Mouse (Mus musculus) erythroid progenitor cell, adult 5-6 weeks (primary cell): Measurements from ENCODE around the gene Atrn. TPM values are rescaled to one million over a fixed set of nuclear protein-coding genes. Genes with fewer than 3 reads are reported as not detected.
A peak's percentile ranks its signal among the peaks of the same experiment; 100 is the strongest.

Experiments used
- ATAC-seq: replicated peaks from 2 replicates; pipeline ENCODE4 v1.8.0; 2016; ENCODE audit warnings: moderate number of reproducible peaks, mild to moderate bottlenecking, moderate TSS enrichment, inconsistent platforms; ENCODE audit not compliant: poor library complexity, low FRiP score, severe bottlenecking
- total RNA-seq, 2 experiments: library from RNA; stranded (forward) in 1 of 2; stranded (reverse) in 1 of 2; fragments of 150-400 nt in 1 of 2; fragments of 186-747, 209-891 nt in 1 of 2; gene quantifications; 2 replicates each; pipeline versions ENCODE4 v1.2.3 to v1.2.4; 2015 to 2017; ENCODE audit warnings: low replicate concordance in 2 of 2

Atrn gene
- total RNA-seq, 2 experiments from 2014 or later: 5.8 to 10.1 TPM

GRCm38 (mm10) chr2:131036757-131037156, 130.5 kb downstream of the Atrn start:
- no peak for ATAC-seq

DNA sequence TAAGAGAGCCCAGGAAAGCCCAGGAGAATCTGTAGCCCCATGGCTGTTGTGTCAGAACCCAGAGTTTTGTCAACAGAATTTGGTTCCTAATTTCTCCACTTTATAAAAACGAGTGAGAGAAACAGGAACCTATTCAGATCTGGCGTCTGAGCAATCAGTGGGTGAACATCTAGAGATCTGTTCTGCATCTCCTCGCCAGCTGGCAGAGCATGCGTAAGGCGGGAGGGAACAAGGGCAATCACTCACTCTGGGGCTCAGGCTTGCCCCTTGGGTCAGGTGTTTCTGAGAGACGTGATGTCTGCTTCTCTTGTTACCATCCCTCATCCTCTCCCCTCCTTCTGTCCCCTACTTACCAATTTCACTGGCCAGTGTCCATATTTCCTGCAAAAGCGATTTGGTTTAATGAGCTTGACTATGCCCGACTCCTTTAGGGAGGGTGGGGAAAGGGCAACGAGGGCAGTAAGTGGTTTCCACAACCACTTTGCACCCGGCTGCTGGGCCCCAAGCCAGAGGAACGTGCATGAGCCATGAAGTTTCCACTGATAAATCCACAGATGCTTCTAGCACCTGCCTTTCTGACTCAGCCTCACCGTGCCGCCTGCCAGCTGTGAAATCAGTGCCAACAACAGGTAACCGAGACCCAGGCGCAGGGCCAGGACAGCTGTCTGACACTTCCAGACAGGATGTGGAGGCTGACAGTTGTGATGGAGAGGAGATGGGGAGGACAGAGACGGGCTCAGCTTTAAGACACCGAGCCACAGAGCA, 131.1 kb downstream of the Atrn start:
- ATAC-seq: no peak

DNA sequence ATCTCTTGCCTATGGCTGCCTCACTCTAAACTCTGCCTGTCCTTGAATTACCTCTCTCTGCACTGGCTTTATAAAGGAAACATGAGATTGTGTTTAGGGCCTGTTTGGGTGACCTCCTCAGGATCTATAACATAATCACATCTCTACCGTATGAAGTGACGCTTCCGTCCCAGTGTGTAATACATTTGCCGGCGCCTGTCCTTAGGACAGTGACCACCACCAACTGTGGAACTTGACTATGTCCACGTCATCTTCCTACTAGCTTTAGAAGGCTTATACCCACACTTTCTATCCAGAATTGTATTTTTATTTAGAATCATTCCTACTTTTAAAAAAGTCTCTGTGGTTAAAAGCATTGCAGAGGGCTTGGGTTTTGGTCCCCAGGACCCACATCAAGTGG, 131.9 kb downstream of the Atrn start:
- no peak for ATAC-seq

- no peak for ATAC-seq
These were observed 132.4 kb downstream of the Atrn start for GRCm38 (mm10) chr2:131038675-131039074.

DNA sequence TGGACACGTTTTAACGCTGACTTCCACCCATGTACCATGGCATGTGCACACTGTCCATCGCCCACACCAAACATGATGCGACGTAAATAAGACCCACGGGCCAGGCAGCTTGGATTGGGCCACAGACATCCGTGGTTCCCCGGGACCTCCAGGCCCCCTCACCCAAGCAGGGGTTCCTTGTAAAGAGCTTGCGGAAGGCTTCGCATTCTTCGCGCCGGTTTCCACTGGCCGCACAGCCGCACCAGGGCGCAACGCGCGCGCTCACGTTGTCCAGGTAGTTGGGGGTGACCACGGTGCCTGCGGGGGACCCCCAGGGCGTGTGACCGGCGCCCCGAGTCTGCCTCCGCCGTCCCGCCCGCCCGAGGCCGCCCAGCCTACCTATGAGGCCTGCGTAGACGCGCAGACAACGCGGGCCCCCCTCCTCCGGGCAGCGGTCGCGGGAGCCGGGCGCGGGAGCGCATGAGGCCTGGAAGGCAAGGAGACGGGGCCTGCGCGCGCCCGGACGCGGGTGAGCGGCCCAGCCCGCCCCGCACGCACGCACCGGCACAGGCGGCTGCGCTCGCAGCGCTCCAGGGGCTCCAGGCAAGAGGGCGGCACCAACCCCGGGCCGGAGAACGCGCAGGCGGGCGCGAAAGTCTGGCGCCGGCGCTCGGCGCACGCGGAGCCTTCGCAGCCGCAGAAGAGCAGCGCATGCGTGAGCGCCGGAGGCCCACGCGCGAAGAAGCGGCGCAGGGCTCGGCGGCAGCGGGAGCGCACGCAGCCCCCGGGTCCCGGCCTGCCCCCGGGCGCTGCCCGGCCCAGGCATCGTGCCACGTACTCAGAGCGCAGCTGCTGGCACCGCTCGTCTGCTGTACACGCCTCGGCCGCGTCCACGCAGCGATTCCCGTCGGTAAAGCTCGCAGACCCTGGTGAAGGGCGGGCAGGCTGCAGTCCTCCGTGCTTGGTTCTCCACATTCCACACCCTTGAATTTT, 134.8 kb downstream of the Atrn start:
- ATAC-seq: no peak

GRCm38 (mm10) chr2:131042988-131043387, 136.7 kb downstream of the Atrn start, which contains the start of gene Gfra4:
Gene Gfra4, minus strand, starts transcription at chr2:131043088.
- ATAC-seq: no peak

GRCm38 (mm10) chr2:131044354-131044852, 138.1 kb downstream of the Atrn start:
- no peak for ATAC-seq

DNA sequence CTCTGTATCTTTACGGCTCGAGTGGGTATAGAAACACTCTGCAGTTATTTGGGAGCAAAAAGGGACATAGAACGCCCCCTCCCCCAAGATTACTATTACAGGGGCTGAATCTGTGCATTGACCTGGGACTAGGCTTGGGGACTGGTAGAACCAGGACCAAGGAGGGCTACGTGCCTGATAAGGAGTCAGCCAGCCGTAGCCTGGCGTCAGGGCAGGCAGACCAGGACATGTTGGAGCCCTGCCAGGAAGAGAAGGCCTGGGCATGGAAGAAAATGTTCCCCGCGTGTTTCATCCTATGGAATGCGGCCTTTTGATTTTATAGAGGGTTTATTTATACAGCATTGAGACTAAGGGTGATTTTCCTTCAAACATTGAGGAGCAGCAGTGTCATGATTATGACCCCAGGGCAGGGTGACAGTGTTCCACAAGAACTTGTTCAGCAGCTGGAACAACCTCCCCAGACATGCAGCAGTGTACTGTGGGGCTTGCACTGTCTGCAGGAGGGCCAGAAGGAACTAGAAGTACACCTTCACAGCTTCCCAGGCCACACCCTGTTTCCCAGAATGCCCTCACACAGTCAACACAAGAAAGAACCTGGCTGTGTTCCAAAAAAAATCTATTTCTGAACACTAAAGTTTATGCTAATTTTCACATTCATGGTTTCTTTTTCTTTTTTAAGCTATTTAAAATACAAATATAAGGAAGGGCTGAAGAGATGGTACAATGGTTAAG, 138.9 kb downstream of the Atrn start:
- ATAC-seq: peak; percentile 70

DNA sequence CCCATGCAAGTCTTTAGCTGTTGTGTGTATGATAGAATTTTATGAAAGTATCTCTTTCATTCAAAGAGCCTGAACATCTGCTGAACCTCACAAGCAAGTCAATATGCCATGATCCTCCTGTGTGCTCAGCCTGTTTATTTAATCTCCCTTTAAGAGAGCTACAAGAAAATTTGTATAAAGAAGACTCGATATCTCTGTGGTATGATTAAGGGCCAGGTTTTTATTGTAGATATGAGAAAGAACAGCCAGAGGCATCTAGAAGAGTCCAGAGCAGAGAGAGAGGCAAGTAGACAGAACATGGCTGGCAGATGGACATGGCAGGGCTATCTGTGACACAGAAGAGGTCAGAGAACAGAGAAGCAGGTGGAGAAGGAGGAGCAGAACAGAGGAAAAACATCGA, 139.7 kb downstream of the Atrn start:
- ATAC-seq: peak; percentile 30

DNA sequence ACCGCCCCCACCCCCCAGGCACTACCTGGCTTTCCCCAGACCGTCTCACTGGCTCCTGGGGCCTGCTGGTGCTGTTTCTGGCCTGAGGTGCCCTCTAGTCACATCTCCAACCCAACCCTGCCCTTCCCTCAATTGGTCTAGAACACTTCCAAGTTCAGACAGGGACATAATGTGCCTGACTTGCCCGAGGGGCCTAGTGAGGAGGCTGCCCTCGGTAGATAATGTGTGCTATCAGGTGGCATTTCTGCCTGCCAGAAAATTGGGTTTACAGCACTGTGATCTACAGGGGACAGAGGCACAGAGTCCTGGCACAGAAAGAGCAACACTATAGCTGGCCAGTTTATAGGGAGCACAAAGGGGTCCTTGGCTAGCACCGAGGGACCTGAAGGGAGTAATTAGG, 145.7 kb downstream of the Atrn start:
- ATAC-seq: peak; percentile 31

DNA sequence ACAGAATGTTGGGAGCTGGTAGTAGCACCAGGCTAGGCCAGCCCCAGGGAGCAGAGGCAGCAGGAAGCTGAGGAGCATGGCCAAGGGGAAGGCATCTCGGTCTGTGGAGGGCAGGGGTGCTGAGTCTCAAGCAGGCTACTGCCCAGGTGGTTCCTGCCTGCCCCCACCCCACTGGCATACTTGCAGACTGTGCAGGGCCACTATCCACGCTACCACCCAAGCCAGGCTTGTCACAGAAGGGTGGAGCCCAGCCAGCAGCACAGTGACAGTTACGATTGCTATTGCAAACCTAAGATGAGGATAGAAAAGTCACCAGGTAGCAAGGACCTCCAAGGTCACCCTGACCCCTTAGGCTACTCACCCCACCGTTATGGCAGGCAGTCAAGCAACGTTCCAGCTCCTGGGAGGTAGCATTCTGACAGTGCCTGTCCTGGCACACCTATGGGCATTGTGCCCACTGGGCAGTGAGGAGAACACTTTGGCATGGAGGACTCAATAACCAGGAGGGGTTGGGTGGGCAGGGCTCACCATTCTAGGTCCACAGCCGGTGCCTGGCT, 146.6 kb downstream of the Atrn start:
- ATAC-seq: peak; percentile 52

GRCm38 (mm10) chr2:131053851-131054645, 147.8 kb downstream of the Atrn start:
- ATAC-seq: peak; percentile 58

DNA sequence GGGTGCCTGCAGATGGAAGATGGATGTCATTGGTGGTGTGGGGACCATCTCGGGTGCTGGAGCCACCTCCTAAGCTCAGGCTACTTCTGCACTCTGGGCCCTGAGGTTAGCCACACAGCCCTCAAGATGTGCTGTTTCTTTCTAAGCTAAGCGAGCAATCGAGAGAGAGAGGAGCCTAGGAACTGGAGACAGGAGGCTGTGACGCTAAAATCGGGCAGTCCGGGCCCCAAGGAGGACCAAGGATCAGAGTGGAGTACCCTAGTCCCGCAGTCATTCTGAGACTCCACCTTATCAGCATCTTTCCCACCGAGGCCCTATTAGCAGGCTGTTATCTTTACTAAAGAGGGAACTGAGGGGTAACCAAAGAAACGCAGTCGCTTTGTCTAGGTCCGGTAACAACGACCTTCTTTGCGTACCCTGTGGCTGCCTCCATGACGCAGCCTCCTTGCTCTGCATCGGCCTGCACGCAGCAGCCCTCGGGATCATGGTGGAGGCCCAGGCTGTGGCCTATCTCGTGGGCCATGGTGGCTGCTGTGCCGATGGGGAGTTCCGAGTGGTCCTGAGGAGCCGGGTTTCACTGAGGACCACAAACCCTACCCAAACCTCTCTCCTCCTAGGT, 148.5 kb downstream of the Atrn start:
- ATAC-seq: peak; percentile 4; the same call in 1 of the 2 replicates

DNA sequence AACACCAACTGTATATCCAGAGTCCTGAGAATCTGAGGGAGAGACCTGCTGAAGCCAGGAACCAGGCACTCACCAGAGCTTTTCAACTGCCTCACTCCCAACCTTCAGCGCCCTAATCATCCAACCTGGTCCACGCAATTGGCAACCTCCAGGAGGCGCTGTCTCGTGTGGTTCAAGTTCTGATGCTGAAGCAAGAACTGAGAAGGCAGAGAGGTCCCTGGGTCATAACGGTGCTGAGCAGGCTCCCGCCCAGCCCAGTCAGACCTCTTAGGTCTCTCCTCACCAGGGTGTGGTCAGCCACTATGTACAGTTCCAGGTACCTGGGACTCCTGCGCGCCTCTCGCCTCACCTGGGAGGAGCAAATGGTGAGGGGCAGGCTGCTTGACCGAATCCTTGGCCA, 149.3 kb downstream of the Atrn start:
- ATAC-seq: peak; percentile 55

DNA sequence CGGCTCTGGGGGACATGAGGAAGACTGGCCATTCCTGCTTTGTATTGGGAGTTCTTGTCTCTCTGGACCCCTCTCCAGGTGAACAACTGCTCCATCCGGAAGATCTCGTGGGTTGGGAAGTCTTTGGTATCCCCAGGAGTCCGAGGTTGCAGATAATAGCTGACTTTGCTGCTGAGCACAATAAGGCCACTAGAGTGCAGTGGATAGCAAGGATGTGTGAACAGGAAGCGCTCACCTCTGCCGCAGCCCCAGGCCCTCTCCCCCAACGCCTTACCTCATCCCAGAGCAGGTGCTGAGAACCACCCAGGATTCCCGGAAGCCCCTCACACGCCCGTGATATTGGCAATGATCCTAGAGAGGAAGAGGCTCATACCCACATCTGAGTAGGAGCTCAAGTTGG, 149.9 kb downstream of the Atrn start:
- ATAC-seq: 0 out of 2 replicates have a peak, but pooled peaks have one; percentile 31

DNA sequence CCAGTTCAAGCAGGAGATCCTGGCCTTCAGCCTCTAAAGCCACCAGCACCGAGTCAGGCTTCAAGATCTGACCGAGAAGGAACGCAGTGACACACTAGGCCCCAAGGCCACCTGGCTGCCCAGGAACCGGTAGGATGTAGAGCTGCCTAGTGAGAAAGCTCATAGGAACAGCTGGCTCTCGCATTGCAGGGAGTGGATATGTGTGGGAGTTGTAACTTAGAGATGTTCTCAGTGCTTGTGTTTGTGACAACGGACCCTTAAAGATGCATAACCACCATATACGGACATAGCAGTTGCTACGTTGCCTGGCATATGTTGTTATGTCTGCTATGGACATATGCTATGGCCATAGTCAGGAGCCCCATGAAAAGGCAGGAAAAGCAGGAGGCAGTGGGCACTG, 152.4 kb downstream of the Atrn start:
- ATAC-seq: no peak

DNA sequence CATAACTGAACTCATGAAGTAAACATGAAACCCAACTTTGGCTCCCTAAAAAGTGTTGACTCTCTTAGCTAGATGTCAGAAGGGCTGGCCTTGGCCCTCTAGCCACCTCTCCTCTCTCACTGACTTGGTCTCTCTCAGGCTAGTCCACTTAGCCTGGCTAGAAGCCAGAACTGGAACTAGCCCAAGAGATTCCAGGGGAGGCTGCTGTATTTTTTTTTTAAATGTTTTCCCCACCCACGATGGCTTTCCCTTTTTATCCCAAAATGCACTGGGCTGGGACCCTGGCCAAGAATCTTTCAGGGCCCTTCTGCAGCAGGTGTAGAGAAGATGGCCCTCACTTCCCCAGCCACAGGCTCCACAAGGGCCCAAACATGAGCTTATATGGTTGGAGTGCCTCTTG, 153.1 kb downstream of the Atrn start:
- no peak for ATAC-seq

GRCm38 (mm10) chr2:131059781-131060540, 153.7 kb downstream of the Atrn start:
- no peak for ATAC-seq
